Mouse (Mus musculus): Measurements from ENCODE around the gene Robo3. TPM values are rescaled to one million over a fixed set of nuclear protein-coding genes. Genes with fewer than 3 reads are reported as not detected.

Gene Robo3
- polyA plus RNA-seq (2014; fragmentation: Illumina TruSeq; extraction: RNeasy Lipid Tissue Mini Kit (QIAGEN cat#74804); ENCODE audit: insufficient read depth, low read depth, low replicate concordance): not detected

GRCm38 (mm10) chr9:37432720-37433421 lies at the start of gene Robo3:
Gene Robo3 (minus strand): TSS chr9:37433246.

GRCm38 (mm10) chr9:37401802-37402201 lies 31.2 kb downstream of the Robo3 start, which contains the start of gene Robo4:
Gene Robo4 (plus strand): TSS chr9:37401897.

GRCm38 (mm10) chr9:37367301-37368080 lies 65.6 kb downstream of the Robo3 start, which contains the start of gene Hepacam:
Gene Hepacam (plus strand): TSS chr9:37367351.

Other genes starting within 250 kb of the Robo3 start
- gene Tmem218, start 225.0 kb downstream of the Robo3 start, polyA plus RNA-seq (2014; fragmentation: Illumina TruSeq; extraction: RNeasy Lipid Tissue Mini Kit (QIAGEN cat#74804); ENCODE audit: insufficient read depth, low read depth, low replicate concordance): 5.5 TPM
- 1.8 TPM for gene Slc37a2, start 177.5 kb downstream of the Robo3 start, polyA plus RNA-seq (2014; fragmentation: Illumina TruSeq; extraction: RNeasy Lipid Tissue Mini Kit (QIAGEN cat#74804); ENCODE audit: insufficient read depth, low read depth, low replicate concordance)
- 0.49 TPM for gene Ccdc15, start 84.8 kb downstream of the Robo3 start, polyA plus RNA-seq (2014; fragmentation: Illumina TruSeq; extraction: RNeasy Lipid Tissue Mini Kit (QIAGEN cat#74804); ENCODE audit: insufficient read depth, low read depth, low replicate concordance)
- 1.0 TPM for gene Hepacam, start 65.9 kb downstream of the Robo3 start, polyA plus RNA-seq (2014; fragmentation: Illumina TruSeq; extraction: RNeasy Lipid Tissue Mini Kit (QIAGEN cat#74804); ENCODE audit: insufficient read depth, low read depth, low replicate concordance)
- 26.5 TPM for gene Robo4, start 31.3 kb downstream of the Robo3 start, polyA plus RNA-seq (2014; fragmentation: Illumina TruSeq; extraction: RNeasy Lipid Tissue Mini Kit (QIAGEN cat#74804); ENCODE audit: insufficient read depth, low read depth, low replicate concordance)
- gene Msantd2, start 56.1 kb upstream of the Robo3 start, polyA plus RNA-seq (2014; fragmentation: Illumina TruSeq; extraction: RNeasy Lipid Tissue Mini Kit (QIAGEN cat#74804); ENCODE audit: insufficient read depth, low read depth, low replicate concordance): 10.8 TPM
- gene Esam, start 94.8 kb upstream of the Robo3 start, polyA plus RNA-seq (2014; fragmentation: Illumina TruSeq; extraction: RNeasy Lipid Tissue Mini Kit (QIAGEN cat#74804); ENCODE audit: insufficient read depth, low read depth, low replicate concordance): 191 TPM
- gene Vsig2, start 106.0 kb upstream of the Robo3 start, polyA plus RNA-seq (2014; fragmentation: Illumina TruSeq; extraction: RNeasy Lipid Tissue Mini Kit (QIAGEN cat#74804); ENCODE audit: insufficient read depth, low read depth, low replicate concordance): 27.5 TPM
- gene Nrgn, start 119.7 kb upstream of the Robo3 start, polyA plus RNA-seq (2014; fragmentation: Illumina TruSeq; extraction: RNeasy Lipid Tissue Mini Kit (QIAGEN cat#74804); ENCODE audit: insufficient read depth, low read depth, low replicate concordance): 13.8 TPM
- gene Siae, start 122.5 kb upstream of the Robo3 start, polyA plus RNA-seq (2014; fragmentation: Illumina TruSeq; extraction: RNeasy Lipid Tissue Mini Kit (QIAGEN cat#74804); ENCODE audit: insufficient read depth, low read depth, low replicate concordance): 7.7 TPM
- 30.4 TPM for gene Spa17, start 180.5 kb upstream of the Robo3 start, polyA plus RNA-seq (2014; fragmentation: Illumina TruSeq; extraction: RNeasy Lipid Tissue Mini Kit (QIAGEN cat#74804); ENCODE audit: insufficient read depth, low read depth, low replicate concordance)
- 63.3 TPM for gene Tbrg1, start 224.1 kb upstream of the Robo3 start, polyA plus RNA-seq (2014; fragmentation: Illumina TruSeq; extraction: RNeasy Lipid Tissue Mini Kit (QIAGEN cat#74804); ENCODE audit: insufficient read depth, low read depth, low replicate concordance)
- not detected for gene Panx3, start 236.0 kb upstream of the Robo3 start, polyA plus RNA-seq (2014; fragmentation: Illumina TruSeq; extraction: RNeasy Lipid Tissue Mini Kit (QIAGEN cat#74804); ENCODE audit: insufficient read depth, low read depth, low replicate concordance)